Mouse (Mus musculus): ENCODE results near the gene Spata5. TPM values are rescaled to one million over a fixed set of nuclear protein-coding genes. Genes with fewer than 3 reads are reported as not detected.
A peak's percentile ranks its signal among the peaks of the same experiment; 100 is the strongest.

Spata5 gene
- polyA plus RNA-seq, 1 experiment from 2014 or later: 32.4 TPM

DNA sequence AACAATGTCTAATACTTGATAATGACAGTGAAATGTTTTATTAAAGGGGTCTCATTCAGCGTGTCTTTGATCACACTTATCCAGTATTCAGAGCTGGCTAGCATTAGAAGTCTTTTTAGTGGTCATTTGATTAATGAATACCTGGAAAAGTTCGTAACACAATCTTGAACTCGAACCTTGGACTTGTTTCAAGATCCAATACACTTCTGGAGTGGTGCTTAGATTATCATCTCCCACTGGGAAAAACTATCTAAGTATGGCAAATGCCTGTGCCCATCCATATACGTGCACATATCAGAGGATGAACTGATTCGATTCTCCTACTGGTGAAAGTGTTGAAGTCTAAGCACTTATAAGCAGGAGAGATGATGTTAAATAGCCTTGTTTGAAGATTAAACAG is 1.4 kb upstream of the Spata5 start:
- no peak overlapping the region for H3K27ac ChIP-seq (ENCODE audit: low read depth, low read length)

DNA sequence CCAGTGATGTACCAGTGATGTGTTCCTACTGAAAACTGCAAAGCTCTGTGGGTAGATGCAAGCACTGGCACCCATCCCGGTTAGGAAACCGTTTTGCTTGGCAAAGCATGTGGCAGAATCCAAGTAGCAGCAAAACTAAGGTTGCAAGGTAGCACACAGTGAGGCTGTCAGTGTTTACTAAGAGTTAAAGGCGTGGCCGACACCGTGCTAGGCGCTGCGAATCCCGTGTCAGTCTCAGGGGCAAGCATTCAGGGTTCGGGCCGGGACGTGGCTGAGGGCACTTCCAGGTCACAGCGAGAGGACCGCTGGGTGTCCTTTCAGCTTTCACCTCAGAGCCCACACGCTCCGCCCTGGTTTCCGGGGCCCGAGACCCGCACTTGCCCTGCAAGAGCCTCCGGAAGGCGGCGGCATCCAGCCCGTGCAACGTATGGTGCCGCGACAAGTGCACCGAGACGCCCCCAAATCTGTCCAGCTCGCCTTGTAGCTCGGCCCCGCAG is 687 bp upstream of the Spata5 start:
- Histone ChIP-seq H3K4me1 (ENCODE audit: control insufficient read depth, insufficient read depth, low read length) (peaks cover 16% of the 10 kb centered on the region; the same call in 1 of the 2 replicates), H3K9ac (replicated peaks; ENCODE audit: low read depth, low read length) (peak overlapping the region; percentile 68), H3K36me3 (ENCODE audit: control insufficient read depth, insufficient read depth, low read length) (no peaks in the 10 kb centered on the region), H3K27me3 (ENCODE audit: control insufficient read depth, insufficient read depth, low read length) (no peaks in the 10 kb centered on the region), H3K27ac (ENCODE audit: low read depth, low read length) (peak overlapping the region; percentile 85), H3K4me3 (ENCODE audit: low read depth, low read length) (peak overlapping the region; percentile 91), H3K9me3 (ENCODE audit: control insufficient read depth, low read length) (no peaks in the 10 kb centered on the region), H3K4me2 (ENCODE audit: low read depth, low read length) (peak overlapping the region; percentile 85)
- no peak for ATAC-seq (ENCODE audit: low read depth)
- WGBS: under 1% methylated on average over 30 of the region's 30 CpGs

More for the DNA sequence above, 1.4 kb upstream of the Spata5 start:
- 79% methylated on average over 5 of the region's 5 CpGs for WGBS
- Histone ChIP-seq H3K4me3 (ENCODE audit: low read depth, low read length) (peak overlapping the region; percentile 91), H3K4me1 (ENCODE audit: control insufficient read depth, insufficient read depth, low read length) (peaks cover 16% of the 10 kb centered on the region; the same call in 1 of the 2 replicates), H3K9ac (replicated peaks; ENCODE audit: low read depth, low read length) (peak overlapping the region; percentile 68), H3K27me3 (ENCODE audit: control insufficient read depth, insufficient read depth, low read length) (no peaks in the 10 kb centered on the region), H3K36me3 (ENCODE audit: control insufficient read depth, insufficient read depth, low read length) (no peaks in the 10 kb centered on the region), H3K4me2 (ENCODE audit: low read depth, low read length) (peak overlapping the region; percentile 85), H3K9me3 (ENCODE audit: control insufficient read depth, low read length) (no peaks in the 10 kb centered on the region)
- ATAC-seq (ENCODE audit: low read depth): no peak

DNA sequence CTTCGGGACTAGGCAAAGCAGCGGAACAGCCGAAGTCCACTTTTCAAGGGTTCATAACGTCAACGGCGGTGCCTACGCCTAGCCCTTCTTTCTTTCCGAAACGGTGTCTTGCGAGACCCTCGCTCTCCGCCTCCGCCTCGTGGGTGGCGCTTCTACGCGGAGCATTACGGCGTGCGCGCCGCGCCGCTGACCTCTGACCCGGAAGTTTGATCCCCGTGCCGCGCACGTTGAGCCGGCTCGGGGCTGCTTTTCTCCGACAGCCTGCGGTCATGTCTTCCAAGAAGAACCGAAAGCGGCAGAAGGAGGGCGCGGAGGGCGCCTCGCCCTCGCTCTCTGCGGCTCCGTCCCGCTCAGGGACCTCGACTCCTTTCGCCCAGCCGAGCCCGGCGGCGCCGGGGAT is 376 bp downstream of the Spata5 start, which contains the start of gene Nudt6:
TSS of gene Nudt6 (minus strand) at position 140 of the 400 bp plus-strand sequence.
- H3K36me3 ChIP-seq (ENCODE audit: control insufficient read depth, insufficient read depth, low read length): no peaks in the 10 kb centered on the region
- peak within 1 kb of the TSS; percentile 91 for H3K4me3 ChIP-seq (ENCODE audit: low read depth, low read length)
- H3K9me3 ChIP-seq (ENCODE audit: control insufficient read depth, low read length): no peaks in the 10 kb centered on the region
- peak within 1 kb of the TSS; percentile 95 for H3K4me2 ChIP-seq (ENCODE audit: low read depth, low read length)
- WGBS: 0% methylated on average over 50 of the region's 50 CpGs
- peaks cover 16% of the 10 kb centered on the region; the same call in 1 of the 2 replicates for H3K4me1 ChIP-seq (ENCODE audit: control insufficient read depth, insufficient read depth, low read length)
- ATAC-seq (ENCODE audit: low read depth): peak; percentile 90
- H3K9ac ChIP-seq (replicated peaks; ENCODE audit: low read depth, low read length): peak within 1 kb of the TSS; percentile 68
- H3K27ac ChIP-seq (ENCODE audit: low read depth, low read length): peak within 1 kb of the TSS; percentile 85
- H3K27me3 ChIP-seq (ENCODE audit: control insufficient read depth, insufficient read depth, low read length): no peaks in the 10 kb centered on the region

DNA sequence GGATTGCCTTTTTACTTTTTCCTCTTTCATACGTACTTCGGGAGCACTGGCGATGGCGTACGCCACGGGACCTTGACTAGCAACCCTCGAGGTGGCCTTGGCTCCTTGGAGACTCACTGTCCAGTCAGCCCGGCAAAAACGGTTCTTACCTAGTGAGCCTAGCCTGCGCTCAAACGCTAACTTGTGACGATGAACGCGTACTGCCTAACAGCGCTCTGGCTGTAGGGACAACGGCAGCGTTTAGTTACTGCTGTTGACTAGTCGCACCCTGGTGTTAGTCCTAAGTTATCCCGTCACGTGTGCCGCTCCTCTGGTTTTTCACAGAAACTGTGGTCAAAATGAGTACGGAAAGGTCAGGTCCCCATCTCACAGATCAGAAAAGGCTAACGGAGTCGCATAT is 945 bp downstream of the Spata5 start:
- Histone ChIP-seq H3K4me1 (ENCODE audit: control insufficient read depth, insufficient read depth, low read length) (peaks cover 16% of the 10 kb centered on the region; the same call in 1 of the 2 replicates), H3K9ac (replicated peaks; ENCODE audit: low read depth, low read length) (peak overlapping the region; percentile 63), H3K4me3 (ENCODE audit: low read depth, low read length) (peak overlapping the region; percentile 91), H3K9me3 (ENCODE audit: control insufficient read depth, low read length) (no peaks in the 10 kb centered on the region), H3K4me2 (ENCODE audit: low read depth, low read length) (peak overlapping the region; percentile 95), H3K27me3 (ENCODE audit: control insufficient read depth, insufficient read depth, low read length) (no peaks in the 10 kb centered on the region), H3K36me3 (ENCODE audit: control insufficient read depth, insufficient read depth, low read length) (no peaks in the 10 kb centered on the region), H3K27ac (ENCODE audit: low read depth, low read length) (peak overlapping the region; percentile 77)
- under 1% methylated on average over 24 of the region's 24 CpGs for WGBS
- ATAC-seq (ENCODE audit: low read depth): no peak

DNA sequence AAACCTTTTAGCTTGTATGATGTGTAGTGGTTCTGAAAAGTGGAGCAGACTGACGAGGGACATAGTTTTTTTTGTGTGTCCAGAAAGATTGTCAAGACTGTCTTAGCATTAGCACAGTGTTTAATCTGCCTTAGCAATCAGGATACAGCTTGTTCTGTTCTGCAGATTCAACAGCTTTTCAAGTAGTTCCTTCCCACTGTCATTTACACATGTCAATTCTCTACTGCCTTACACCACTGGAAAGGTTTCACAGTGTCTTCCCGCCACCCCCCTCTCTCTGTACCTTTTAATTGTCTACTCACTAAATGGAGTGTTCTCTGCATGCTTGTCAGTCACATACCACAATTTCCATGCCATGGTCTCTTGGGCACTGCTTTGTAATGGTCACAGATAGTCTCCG is 1.5 kb downstream of the Spata5 start:
- WGBS: 8% methylated on average over 3 of the region's 3 CpGs
- Histone ChIP-seq H3K36me3 (ENCODE audit: control insufficient read depth, insufficient read depth, low read length) (peaks cover 3% of the 10 kb centered on the region; the same call in 1 of the 2 replicates), H3K9ac (replicated peaks; ENCODE audit: low read depth, low read length) (peak overlapping the region; percentile 21; the same call in 1 of the 2 replicates), H3K4me2 (ENCODE audit: low read depth, low read length) (peak overlapping the region; percentile 95), H3K4me3 (ENCODE audit: low read depth, low read length) (peak overlapping the region; percentile 91), H3K27ac (ENCODE audit: low read depth, low read length) (no peak overlapping the region), H3K4me1 (ENCODE audit: control insufficient read depth, insufficient read depth, low read length) (peaks cover 16% of the 10 kb centered on the region; the same call in 1 of the 2 replicates), H3K27me3 (ENCODE audit: control insufficient read depth, insufficient read depth, low read length) (no peaks in the 10 kb centered on the region), H3K9me3 (ENCODE audit: control insufficient read depth, low read length) (no peaks in the 10 kb centered on the region)
- no peak for ATAC-seq (ENCODE audit: low read depth)

DNA sequence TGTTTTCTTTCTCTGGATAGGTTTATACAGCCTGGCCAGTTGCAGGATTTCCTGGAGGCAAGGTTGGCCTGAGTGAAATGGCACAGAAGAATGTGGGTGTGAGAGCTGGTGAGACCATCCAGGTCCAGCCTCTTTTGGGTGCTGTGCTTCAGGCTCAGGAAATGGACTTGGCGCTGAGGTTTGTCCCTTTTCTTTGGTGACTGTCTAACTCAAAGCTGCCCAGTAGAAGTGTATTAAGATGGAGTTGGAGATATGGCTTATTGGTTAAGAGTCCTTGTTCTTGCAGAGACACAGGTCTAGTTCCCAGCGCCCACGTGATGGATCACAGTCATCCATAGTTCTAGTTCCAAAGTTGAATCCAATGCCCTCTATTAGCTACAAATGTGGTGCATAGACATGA is 6.4 kb downstream of the Spata5 start:
- peaks cover 5% of the 10 kb centered on the region for H3K36me3 ChIP-seq (ENCODE audit: control insufficient read depth, insufficient read depth, low read length)
- no peak for ATAC-seq (ENCODE audit: low read depth)
- no peak overlapping the region for H3K4me2 ChIP-seq (ENCODE audit: low read depth, low read length)
- 98% methylated on average over 3 of the region's 3 CpGs for WGBS
- H3K4me1 ChIP-seq (ENCODE audit: control insufficient read depth, insufficient read depth, low read length): peaks cover 4% of the 10 kb centered on the region; the same call in 1 of the 2 replicates
- H3K27me3 ChIP-seq (ENCODE audit: control insufficient read depth, insufficient read depth, low read length): no peaks in the 10 kb centered on the region
- no peak overlapping the region for H3K27ac ChIP-seq (ENCODE audit: low read depth, low read length)
- H3K4me3 ChIP-seq (ENCODE audit: low read depth, low read length): no peak overlapping the region
- H3K9ac ChIP-seq (replicated peaks; ENCODE audit: low read depth, low read length): no peak overlapping the region
- H3K9me3 ChIP-seq (ENCODE audit: control insufficient read depth, low read length): no peaks in the 10 kb centered on the region

DNA sequence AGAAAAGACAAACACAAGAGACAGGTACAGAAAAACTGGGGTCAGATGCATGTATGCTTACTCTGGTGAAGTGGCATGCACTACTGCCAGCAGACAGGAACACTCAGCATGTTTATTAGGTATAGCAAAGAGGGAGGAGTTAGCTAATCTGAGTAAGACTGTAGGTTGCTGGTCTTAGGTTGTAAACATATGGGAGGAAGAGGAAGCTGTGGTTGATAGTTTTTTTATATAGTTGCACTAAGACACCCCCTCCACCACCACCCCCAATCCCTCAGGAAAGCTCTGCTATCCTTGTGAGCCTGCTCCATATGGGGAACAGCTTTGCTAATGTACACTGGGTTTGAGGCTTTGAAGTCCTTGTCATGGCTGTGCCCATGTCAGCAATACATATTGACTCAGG is 10.7 kb downstream of the Spata5 start:
- no peak overlapping the region for H3K9ac ChIP-seq (replicated peaks; ENCODE audit: low read depth, low read length)
- H3K27ac ChIP-seq (ENCODE audit: low read depth, low read length): no peak overlapping the region
- no peak overlapping the region for H3K4me3 ChIP-seq (ENCODE audit: low read depth, low read length)
- H3K4me1 ChIP-seq (ENCODE audit: control insufficient read depth, insufficient read depth, low read length): no peaks in the 10 kb centered on the region
- no peak for ATAC-seq (ENCODE audit: low read depth)
- no peak overlapping the region for H3K4me2 ChIP-seq (ENCODE audit: low read depth, low read length)
- no peaks in the 10 kb centered on the region for H3K27me3 ChIP-seq (ENCODE audit: control insufficient read depth, insufficient read depth, low read length)
- H3K9me3 ChIP-seq (ENCODE audit: control insufficient read depth, low read length): no peaks in the 10 kb centered on the region
- peaks cover 10% of the 10 kb centered on the region for H3K36me3 ChIP-seq (ENCODE audit: control insufficient read depth, insufficient read depth, low read length)

DNA sequence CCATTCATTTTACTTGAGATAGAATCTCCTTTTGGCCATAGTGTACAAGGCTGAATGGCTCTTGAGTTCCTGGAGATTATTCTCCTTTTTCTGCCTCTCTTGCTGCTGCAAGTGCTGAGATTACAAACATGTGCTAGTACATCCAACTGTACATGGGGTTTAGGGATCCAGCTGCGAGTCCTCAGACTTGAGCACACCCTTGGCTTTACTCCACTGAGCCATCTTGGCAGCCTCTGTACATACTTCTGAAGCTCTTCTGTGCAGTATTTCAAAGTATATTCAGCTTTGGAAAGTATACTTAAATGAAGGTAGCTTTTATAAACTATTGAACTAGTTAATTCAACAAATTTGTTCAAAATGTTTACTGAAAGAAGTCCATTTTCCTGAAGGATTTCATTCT is 20.1 kb downstream of the Spata5 start:
- Histone ChIP-seq H3K9ac (replicated peaks; ENCODE audit: low read depth, low read length) (no peak overlapping the region), H3K27me3 (ENCODE audit: control insufficient read depth, insufficient read depth, low read length) (no peaks in the 10 kb centered on the region), H3K36me3 (ENCODE audit: control insufficient read depth, insufficient read depth, low read length) (peaks cover 10% of the 10 kb centered on the region; the same call in 1 of the 2 replicates), H3K27ac (ENCODE audit: low read depth, low read length) (no peak overlapping the region), H3K9me3 (ENCODE audit: control insufficient read depth, low read length) (no peaks in the 10 kb centered on the region), H3K4me1 (ENCODE audit: control insufficient read depth, insufficient read depth, low read length) (no peaks in the 10 kb centered on the region), H3K4me3 (ENCODE audit: low read depth, low read length) (no peak overlapping the region), H3K4me2 (ENCODE audit: low read depth, low read length) (no peak overlapping the region)
- no peak for ATAC-seq (ENCODE audit: low read depth)
- WGBS: 100% methylated on average over 1 of the region's 1 CpGs

DNA sequence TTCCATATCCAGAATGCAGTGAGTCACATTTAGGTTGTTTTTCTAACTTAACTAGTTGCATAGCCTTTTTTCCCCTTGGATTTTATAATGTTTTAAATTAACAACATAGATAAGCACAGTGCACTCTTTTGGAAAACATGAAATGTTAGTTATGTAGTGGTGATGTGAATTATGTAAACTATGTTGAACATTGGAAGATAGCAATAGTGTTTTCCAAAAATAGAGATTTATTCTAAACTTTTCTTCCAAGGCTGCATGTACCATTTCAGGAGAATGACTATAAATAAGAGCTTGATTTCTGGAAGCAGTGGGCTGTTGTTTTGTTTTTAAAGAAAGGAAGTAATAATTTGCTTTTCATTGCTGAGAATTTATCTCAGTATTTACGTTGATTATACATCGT is 23.7 kb downstream of the Spata5 start:
- Histone ChIP-seq H3K36me3 (ENCODE audit: control insufficient read depth, insufficient read depth, low read length) (peaks cover 3% of the 10 kb centered on the region), H3K9ac (replicated peaks; ENCODE audit: low read depth, low read length) (no peak overlapping the region), H3K27me3 (ENCODE audit: control insufficient read depth, insufficient read depth, low read length) (no peaks in the 10 kb centered on the region), H3K27ac (ENCODE audit: low read depth, low read length) (no peak overlapping the region), H3K4me3 (ENCODE audit: low read depth, low read length) (no peak overlapping the region), H3K9me3 (ENCODE audit: control insufficient read depth, low read length) (no peaks in the 10 kb centered on the region), H3K4me2 (ENCODE audit: low read depth, low read length) (no peak overlapping the region), H3K4me1 (ENCODE audit: control insufficient read depth, insufficient read depth, low read length) (no peaks in the 10 kb centered on the region)
- WGBS: 94% methylated on average over 2 of the region's 2 CpGs
- ATAC-seq (ENCODE audit: low read depth): no peak
